Mouse (Mus musculus): ENCODE measurements around the gene Rpl21. TPM values are rescaled to one million over a fixed set of nuclear protein-coding genes. Genes with fewer than 3 reads are reported as not detected.

The Rpl21 gene
- total and polyA plus RNA-seq, 3 experiments, result 70.7 to 468 TPM; not detected in 1

DNA sequence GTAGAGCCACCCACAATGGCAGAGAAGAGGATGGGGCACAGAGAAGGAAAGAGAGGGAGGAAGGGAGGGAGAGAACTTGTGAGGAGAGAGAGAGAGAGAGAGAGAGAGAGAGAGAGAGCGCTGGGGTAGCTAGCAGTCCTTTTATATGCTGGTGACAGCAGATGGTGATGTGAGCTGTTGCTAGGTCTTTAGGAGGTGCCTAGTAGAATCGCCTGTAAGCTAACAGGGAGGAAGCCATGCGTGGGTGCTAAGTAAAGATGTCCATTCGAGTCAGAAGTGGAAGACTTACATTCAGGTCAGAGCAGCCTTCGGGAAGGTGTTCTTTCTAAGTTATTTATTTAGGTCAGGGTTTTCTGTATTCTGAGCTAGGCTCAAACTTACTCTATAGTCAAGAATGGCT lies 22.7 kb upstream of the Rpl21 start:
- no peaks in the 10 kb centered on the region; a peak in 2 of 4 replicates for H3K4me1 ChIP-seq (ENCODE audit: control insufficient read depth in 1 of 2, insufficient read depth in 2 of 2, low read length in 2 of 2)
- H3K27me3 ChIP-seq (ENCODE audit: control insufficient read depth in 1 of 2, insufficient read depth in 2 of 2, low read length in 2 of 2), result peaks cover 0 to 1% of the 10 kb centered on the region in 2 experiments; a peak in 1 of 4 replicates
- no peak for TF ChIP-seq MAZ (IDR thresholded peaks at IDR 0.05; ENCODE audit: low read depth, low read length)
- no peak for TF ChIP-seq ZC3H11A (IDR thresholded peaks at IDR 0.05; ENCODE audit: low read depth, low read length)
- no peak for TF ChIP-seq KAT2A (conservative IDR thresholded peaks at IDR 0.05; ENCODE audit: low read depth, low read length)
- no peak for TF ChIP-seq MYC (IDR thresholded peaks at IDR 0.05; ENCODE audit: low read depth, low read length)
- H3K79me2 ChIP-seq (ENCODE audit: control insufficient read depth, insufficient read depth, low read length, poor library complexity), result no peaks in the 10 kb centered on the region
- no peak overlapping the region for H3K4me3 ChIP-seq (ENCODE audit: control insufficient read depth in 1 of 2, insufficient read depth in 1 of 2, low read depth in 2 of 2, low read length in 2 of 2)
- no peak overlapping the region for H3K9ac ChIP-seq (ENCODE audit: control insufficient read depth, low read depth, low read length, poor library complexity, severe bottlenecking)
- DNase-seq (ENCODE audit: low read depth, low spot score), result no peak
- peaks cover 0 to 2% of the 10 kb centered on the region in 2 experiments; a peak in 1 of 4 replicates for H3K36me3 ChIP-seq (ENCODE audit: control insufficient read depth in 1 of 2, insufficient read depth in 2 of 2, low read length in 2 of 2)
- no peaks in the 10 kb centered on the region for H3K9me3 ChIP-seq (replicated peaks; ENCODE audit: insufficient read depth, low read length)
- H3K27ac ChIP-seq (ENCODE audit: control insufficient read depth, low read depth, low read length), result no peak overlapping the region

DNA sequence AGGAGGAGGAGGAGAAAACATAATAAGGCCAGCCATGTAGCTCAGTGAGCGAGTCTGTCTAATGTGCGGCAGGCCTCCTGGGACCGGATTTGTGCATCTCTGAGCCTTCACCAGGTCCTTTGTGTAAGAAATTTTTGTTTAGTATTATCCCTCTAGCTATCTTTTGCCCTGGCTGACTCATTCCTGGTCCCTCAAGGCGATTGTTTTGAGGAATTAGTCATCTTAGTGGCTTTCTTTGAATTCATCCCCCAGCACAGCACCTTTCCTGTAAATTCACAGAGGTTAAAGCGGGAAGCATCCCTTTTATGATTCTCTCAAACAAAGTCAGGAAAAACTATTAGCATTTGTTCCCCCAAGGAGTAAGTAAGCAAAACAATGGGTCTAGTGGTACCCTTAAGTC lies 19.8 kb upstream of the Rpl21 start:
- H3K27ac ChIP-seq (ENCODE audit: control insufficient read depth, low read depth, low read length), result no peak overlapping the region
- no peaks in the 10 kb centered on the region for H3K79me2 ChIP-seq (ENCODE audit: control insufficient read depth, insufficient read depth, low read length, poor library complexity)
- no peaks in the 10 kb centered on the region for H3K9me3 ChIP-seq (replicated peaks; ENCODE audit: insufficient read depth, low read length)
- DNase-seq (ENCODE audit: low read depth, low spot score), result no peak
- no peak overlapping the region for H3K4me3 ChIP-seq (ENCODE audit: control insufficient read depth in 1 of 2, insufficient read depth in 1 of 2, low read depth in 2 of 2, low read length in 2 of 2)
- TF ChIP-seq ZNF384 (IDR thresholded peaks at IDR 0.05; ENCODE audit: low read depth, low read length) (no peak), USF2 (IDR thresholded peaks at IDR 0.05; ENCODE audit: borderline replicate concordance in 1 of 2, insufficient read depth in 1 of 2, low read depth in 1 of 2, low read length in 2 of 2) (no peak), CTCF (IDR thresholded peaks at IDR 0.05 in 2 of 3, conservative IDR thresholded peaks at IDR 0.05 in 1 of 3; ENCODE audit: control insufficient read depth in 1 of 3, insufficient read depth in 1 of 3, low read depth in 2 of 3, low read length in 3 of 3, poor library complexity in 1 of 3, severe bottlenecking in 1 of 3) (no peak), MAX (IDR thresholded peaks at IDR 0.05; ENCODE audit: low read length) (no peak), GATA1 (IDR thresholded peaks at IDR 0.05; ENCODE audit: low read depth, low read length) (no peak), SMC3 (IDR thresholded peaks at IDR 0.05; ENCODE audit: low read depth, low read length) (no peak), NELFE (IDR thresholded peaks at IDR 0.05; ENCODE audit: low read depth, low read length) (no peak), RAD21 (IDR thresholded peaks at IDR 0.05; ENCODE audit: low read depth, low read length) (no peak), BHLHE40 (IDR thresholded peaks at IDR 0.05; ENCODE audit: borderline replicate concordance, low read depth, low read length) (no peak), RCOR1 (IDR thresholded peaks at IDR 0.05; ENCODE audit: low read depth, low read length) (no peak), ZC3H11A (IDR thresholded peaks at IDR 0.05; ENCODE audit: low read depth, low read length) (no peak), UBTF (IDR thresholded peaks at IDR 0.05; ENCODE audit: borderline replicate concordance, insufficient read depth, low read depth, low read length) (no peak), ELF1 (IDR thresholded peaks at IDR 0.05; ENCODE audit: low read depth, low read length) (no peak), TAL1 (IDR thresholded peaks at IDR 0.05; ENCODE audit: low read length) (no peak), NRF1 (IDR thresholded peaks at IDR 0.05; ENCODE audit: insufficient read depth, low read depth, low read length, poor library complexity, severe bottlenecking) (no peak), MEF2A (IDR thresholded peaks at IDR 0.05; ENCODE audit: extremely low read depth, insufficient replicate concordance, low read depth, low read length, poor library complexity, severe bottlenecking) (no peak), EP300 (IDR thresholded peaks at IDR 0.05; ENCODE audit: low read depth in 1 of 2, low read length in 2 of 2) (no peak), CHD1 (IDR thresholded peaks at IDR 0.05; ENCODE audit: low read depth, low read length) (no peak)
- H3K36me3 ChIP-seq (ENCODE audit: control insufficient read depth in 1 of 2, insufficient read depth in 2 of 2, low read length in 2 of 2), result peaks cover 0 to 2% of the 10 kb centered on the region in 2 experiments; a peak in 1 of 4 replicates
- H3K4me1 ChIP-seq (ENCODE audit: control insufficient read depth in 1 of 2, insufficient read depth in 2 of 2, low read length in 2 of 2), result no peaks in the 10 kb centered on the region; a peak in 2 of 4 replicates
- no peak overlapping the region for H3K9ac ChIP-seq (ENCODE audit: control insufficient read depth, low read depth, low read length, poor library complexity, severe bottlenecking)
- peaks cover 0 to 1% of the 10 kb centered on the region in 2 experiments; a peak in 1 of 4 replicates for H3K27me3 ChIP-seq (ENCODE audit: control insufficient read depth in 1 of 2, insufficient read depth in 2 of 2, low read length in 2 of 2)
